9 mouse cellular contexts compared by ENCODE assay signal in genomic region chr7:35185889-35186569, GRCm38 (mm10). TPM values are rescaled to one million over a fixed set of nuclear protein-coding genes. Genes with fewer than 3 reads are reported as not detected.
DNase-seq lines count a peak whose midpoint lies in the region; ATAC-seq lines count a peak whose summit lies in the region.
"Had no signal": no experiment of that assay in that cellular context is flagged by ENCODE, and none has a peak within 500 bp of the region (broad histone marks: within the 10 kb centered on the region; RNA-seq: fewer than 3 reads in every experiment).

Gene Slc7a10, plus strand, starts transcription at chr7:35186385.

- peak within 1 kb of the TSS; percentile 47 for H3K9ac ChIP-seq in lung, embryonic 16.5 days (ENCODE audit: low read length)
- H3K9ac ChIP-seq in midbrain, embryonic 16.5 days (ENCODE audit: low read depth, low read length): peak within 1 kb of the TSS; percentile 56

- H3K4me2 ChIP-seq in lung, embryonic 16.5 days (ENCODE audit: low read depth, low read length): peak within 1 kb of the TSS; percentile 71
- H3K4me2 ChIP-seq in midbrain, embryonic 16.5 days (ENCODE audit: low read length): peak within 1 kb of the TSS; percentile 59

- H3K27ac ChIP-seq in lung, embryonic 16.5 days (ENCODE audit: low read length): no peak within 1 kb of the TSS
- H3K27ac ChIP-seq in midbrain, embryonic 16.5 days (ENCODE audit: low read length): no peak within 1 kb of the TSS

- H3K9me3 ChIP-seq in lung, embryonic 16.5 days (ENCODE audit: control insufficient read depth, low read length): 0 out of 2 replicates have a peak, but pooled peaks cover 2% of the 10 kb centered on the region
- no peaks in the 10 kb centered on the region; the same call in 1 of the 2 replicates for H3K9me3 ChIP-seq in midbrain, embryonic 16.5 days (replicated peaks; ENCODE audit: control insufficient read depth, low read length, poor library complexity, severe bottlenecking)

- peaks cover 33% of the 10 kb centered on the region for H3K27me3 ChIP-seq in lung, embryonic 16.5 days (ENCODE audit: control insufficient read depth, insufficient read depth, low read depth, low read length)
- peaks cover 35% of the 10 kb centered on the region for H3K27me3 ChIP-seq in midbrain, embryonic 16.5 days (ENCODE audit: control insufficient read depth, insufficient read depth, low read depth, low read length)

- no peak for ATAC-seq in cerebellum, adult (ENCODE audit: insufficient number of reproducible peaks, low FRiP score, low TSS enrichment)
- ATAC-seq in lung, embryonic 16.5 days (ENCODE audit: low read depth): peak; percentile 50
- ATAC-seq in midbrain, embryonic 16.5 days: peak; percentile 41

- H3K4me3 ChIP-seq in lung, embryonic 16.5 days (ENCODE audit: low read length): peak within 1 kb of the TSS; percentile 45
- peak within 1 kb of the TSS; percentile 36 for H3K4me3 ChIP-seq in midbrain, embryonic 16.5 days (ENCODE audit: low read depth, low read length)

- H3K36me3 ChIP-seq in lung, embryonic 16.5 days (ENCODE audit: control insufficient read depth, insufficient read depth, low read length): no peaks in the 10 kb centered on the region
- H3K36me3 ChIP-seq in midbrain, embryonic 16.5 days (ENCODE audit: control insufficient read depth, insufficient read depth, low read length): no peaks in the 10 kb centered on the region

- peak; percentile 37 to 55 for DNase-seq in cerebellum, postnatal 10 days
- DNase-seq in lung, adult 18-20 months: no peak
- no peak for DNase-seq in layer of hippocampus, postnatal 25 days (ENCODE audit: extremely low spot score in 1 of 2, low spot score in 1 of 2)
- no peak for DNase-seq in adrenal gland, postnatal 36 days
- DNase-seq in frontal cortex, postnatal 10 days (ENCODE audit: low spot score in 2 of 2): no peak

- H3K4me1 ChIP-seq in lung, embryonic 16.5 days (replicated peaks; ENCODE audit: control insufficient read depth, insufficient read depth, low read length): peaks cover 17% of the 10 kb centered on the region
- peaks cover 13% of the 10 kb centered on the region for H3K4me1 ChIP-seq in midbrain, embryonic 16.5 days (ENCODE audit: control insufficient read depth, insufficient read depth, low read length)

- WGBS in lung, embryonic 16.5 days: 1% methylated on average over 41 of the region's 43 CpGs
- WGBS in midbrain, embryonic 16.5 days: 2% methylated on average over 32 of the region's 43 CpGs

RNA-seq across cellular contexts. Expression of gene Slc7a10, which starts in this region (rescaled TPM):
- 5.3 and 6.2 TPM in 2 replicates for polyA plus RNA-seq in lung, embryonic 16.5 days (2015; fragmentation: Nextera tagmentation; extraction: Ambion mirVana)
- 10 to 100 TPM; 49.4 to 52.3 TPM for total RNA-seq in layer of hippocampus, postnatal 25 days (2021)
- 9.8 and 21.0 TPM in 2 replicates for polyA plus RNA-seq in midbrain, embryonic 16.5 days (2015; fragmentation: Nextera tagmentation; extraction: Ambion mirVana)
- 1 to 10 TPM; 6.2 to 7.7 TPM for total RNA-seq in adrenal gland, postnatal 36 days (2021)
- polyA plus RNA-seq: C2C12 had no signal

Comparison
In these comparisons a context has a peak if more than half of its experiments do, and no peak if none do; other contexts are left out.
1. RNA of gene Slc7a10 (total RNA-seq): 49.4 to 52.3 TPM in layer of hippocampus, postnatal 25 days; 6.2 to 7.7 TPM in adrenal gland, postnatal 36 days; every median in the first group is over 4 times any median in the second.
2. DNase-seq: peak in cerebellum, postnatal 10 days (2 of 2); none in lung, adult 18-20 months (0 of 2), layer of hippocampus, postnatal 25 days (0 of 2), adrenal gland, postnatal 36 days (0 of 2) and frontal cortex, postnatal 10 days (0 of 2).